Mouse (Mus musculus): ENCODE results near the gene Kif23. TPM values are rescaled to one million over a fixed set of nuclear protein-coding genes. Genes with fewer than 3 reads are reported as not detected.

Kif23 gene
- polyA plus RNA-seq (2011; ENCODE audit: insufficient read depth, insufficient read length, low replicate concordance, missing spikeins), result 70.7 and 90.6 TPM in 2 replicates

GRCm38 (mm10) chr9:61946623-61947401 lies at the start of gene Kif23:
Kif23 (minus strand) TSS chr9:61946774.
- Histone ChIP-seq H3K4me1 (ENCODE audit: control insufficient read depth, insufficient read depth, low read length) (no peaks in the 10 kb centered on the region), H3K4me3 (replicated peaks; ENCODE audit: control insufficient read depth, low read depth, low read length) (peak within 1 kb of the TSS; percentile 82), H3K27ac (ENCODE audit: control insufficient read depth, insufficient read depth, low read depth, low read length, poor library complexity) (peak within 1 kb of the TSS; percentile 78)
- TF ChIP-seq CTCF (IDR thresholded peaks at IDR 0.05; ENCODE audit: control insufficient read depth, insufficient read depth, low read length) (peak; percentile 66), POLR2A (IDR thresholded peaks at IDR 0.05; ENCODE audit: borderline replicate concordance, control insufficient read depth, low read depth, low read length) (peak; percentile 94)
- WGBS, result under 1% methylated on average over 44 of the region's 44 CpGs

GRCm38 (mm10) chr9:61991158-61991557 lies 44.6 kb upstream of the Kif23 start:
- Histone ChIP-seq H3K4me3 (replicated peaks; ENCODE audit: control insufficient read depth, low read depth, low read length) (no peak overlapping the region), H3K27ac (ENCODE audit: control insufficient read depth, insufficient read depth, low read depth, low read length, poor library complexity) (no peak overlapping the region), H3K4me1 (ENCODE audit: control insufficient read depth, insufficient read depth, low read length) (no peaks in the 10 kb centered on the region)
- WGBS, result 74% methylated on average over 4 of the region's 4 CpGs
- no peak for TF ChIP-seq POLR2A (IDR thresholded peaks at IDR 0.05; ENCODE audit: borderline replicate concordance, control insufficient read depth, low read depth, low read length)
- no peak for TF ChIP-seq CTCF (IDR thresholded peaks at IDR 0.05; ENCODE audit: control insufficient read depth, insufficient read depth, low read length)

- 72% methylated on average over 3 of the region's 3 CpGs for WGBS
- TF ChIP-seq CTCF (IDR thresholded peaks at IDR 0.05; ENCODE audit: control insufficient read depth, insufficient read depth, low read length) (no peak), POLR2A (IDR thresholded peaks at IDR 0.05; ENCODE audit: borderline replicate concordance, control insufficient read depth, low read depth, low read length) (no peak)
- no peak overlapping the region for H3K27ac ChIP-seq (ENCODE audit: control insufficient read depth, insufficient read depth, low read depth, low read length, poor library complexity)
- no peaks in the 10 kb centered on the region for H3K4me1 ChIP-seq (ENCODE audit: control insufficient read depth, insufficient read depth, low read length)
- H3K4me3 ChIP-seq (replicated peaks; ENCODE audit: control insufficient read depth, low read depth, low read length), result no peak overlapping the region
Observed at GRCm38 (mm10) chr9:61990738-61991137, 44.2 kb upstream of the Kif23 start.

GRCm38 (mm10) chr9:61986055-61986454 lies 39.5 kb upstream of the Kif23 start:
- no peak for TF ChIP-seq CTCF (IDR thresholded peaks at IDR 0.05; ENCODE audit: control insufficient read depth, insufficient read depth, low read length)
- no peak for TF ChIP-seq POLR2A (IDR thresholded peaks at IDR 0.05; ENCODE audit: borderline replicate concordance, control insufficient read depth, low read depth, low read length)
- H3K27ac ChIP-seq (ENCODE audit: control insufficient read depth, insufficient read depth, low read depth, low read length, poor library complexity), result no peak overlapping the region
- H3K4me3 ChIP-seq (replicated peaks; ENCODE audit: control insufficient read depth, low read depth, low read length), result no peak overlapping the region
- 52% methylated on average over 7 of the region's 7 CpGs for WGBS
- H3K4me1 ChIP-seq (ENCODE audit: control insufficient read depth, insufficient read depth, low read length), result peaks cover 15% of the 10 kb centered on the region

- TF ChIP-seq POLR2A (IDR thresholded peaks at IDR 0.05; ENCODE audit: borderline replicate concordance, control insufficient read depth, low read depth, low read length) (no peak), CTCF (IDR thresholded peaks at IDR 0.05; ENCODE audit: control insufficient read depth, insufficient read depth, low read length) (peak; percentile 83)
- 16% methylated on average over 11 of the region's 11 CpGs for WGBS
Observed at GRCm38 (mm10) chr9:61985183-61985863, 38.7 kb upstream of the Kif23 start.

GRCm38 (mm10) chr9:61982940-61983620 lies 36.5 kb upstream of the Kif23 start:
- peaks cover 15% of the 10 kb centered on the region for H3K4me1 ChIP-seq (ENCODE audit: control insufficient read depth, insufficient read depth, low read length)
- TF ChIP-seq CTCF (IDR thresholded peaks at IDR 0.05; ENCODE audit: control insufficient read depth, insufficient read depth, low read length), result no peak
- no peak for TF ChIP-seq POLR2A (IDR thresholded peaks at IDR 0.05; ENCODE audit: borderline replicate concordance, control insufficient read depth, low read depth, low read length)
- no peak overlapping the region for H3K4me3 ChIP-seq (replicated peaks; ENCODE audit: control insufficient read depth, low read depth, low read length)
- 55% methylated on average over 7 of the region's 7 CpGs for WGBS
- peak overlapping the region; percentile 77 for H3K27ac ChIP-seq (ENCODE audit: control insufficient read depth, insufficient read depth, low read depth, low read length, poor library complexity)

More at GRCm38 (mm10) chr9:61985183-61985863, 38.7 kb upstream of the Kif23 start:
- Histone ChIP-seq H3K27ac (ENCODE audit: control insufficient read depth, insufficient read depth, low read depth, low read length, poor library complexity) (no peak overlapping the region), H3K4me1 (ENCODE audit: control insufficient read depth, insufficient read depth, low read length) (peaks cover 15% of the 10 kb centered on the region), H3K4me3 (replicated peaks; ENCODE audit: control insufficient read depth, low read depth, low read length) (no peak overlapping the region)

- TF ChIP-seq CTCF (IDR thresholded peaks at IDR 0.05; ENCODE audit: control insufficient read depth, insufficient read depth, low read length), result no peak
- TF ChIP-seq POLR2A (IDR thresholded peaks at IDR 0.05; ENCODE audit: borderline replicate concordance, control insufficient read depth, low read depth, low read length), result no peak
- H3K27ac ChIP-seq (ENCODE audit: control insufficient read depth, insufficient read depth, low read depth, low read length, poor library complexity), result no peak overlapping the region
- H3K4me1 ChIP-seq (ENCODE audit: control insufficient read depth, insufficient read depth, low read length), result peaks cover 21% of the 10 kb centered on the region
- WGBS, result 12% methylated on average over 5 of the region's 5 CpGs
- no peak overlapping the region for H3K4me3 ChIP-seq (replicated peaks; ENCODE audit: control insufficient read depth, low read depth, low read length)
Observed at GRCm38 (mm10) chr9:61981876-61982275, 35.3 kb upstream of the Kif23 start.

- Histone ChIP-seq H3K27ac (ENCODE audit: control insufficient read depth, insufficient read depth, low read depth, low read length, poor library complexity) (no peak overlapping the region), H3K4me3 (replicated peaks; ENCODE audit: control insufficient read depth, low read depth, low read length) (no peak overlapping the region), H3K4me1 (ENCODE audit: control insufficient read depth, insufficient read depth, low read length) (peaks cover 21% of the 10 kb centered on the region)
- no peak for TF ChIP-seq CTCF (IDR thresholded peaks at IDR 0.05; ENCODE audit: control insufficient read depth, insufficient read depth, low read length)
- TF ChIP-seq POLR2A (IDR thresholded peaks at IDR 0.05; ENCODE audit: borderline replicate concordance, control insufficient read depth, low read depth, low read length), result no peak
- WGBS, result 72% methylated on average over 2 of the region's 2 CpGs
Observed at GRCm38 (mm10) chr9:61979983-61980382, 33.4 kb upstream of the Kif23 start.

All from bone marrow, adult 2 months (tissue).